Mouse (Mus musculus): ENCODE data around the gene Kcnab1. TPM values are rescaled to one million over a fixed set of nuclear protein-coding genes. Genes with fewer than 3 reads are reported as not detected.

The Kcnab1 gene
- total RNA-seq, 2 experiments from 2014 or later = 100 to 102 TPM

- DNase-seq (ENCODE audit: low spot score in 2 of 2) = no peak
Observed at GRCm38 (mm10) chr3:65417913-65418594, 308.9 kb downstream of the Kcnab1 start.

- DNase-seq (ENCODE audit: low spot score in 2 of 2) = no peak
Observed at GRCm38 (mm10) chr3:65419706-65420105, 310.5 kb downstream of the Kcnab1 start.
